Mouse (Mus musculus): Measurements from ENCODE around the gene Ralgapa2. TPM values are rescaled to one million over a fixed set of nuclear protein-coding genes. Genes with fewer than 3 reads are reported as not detected.
A peak's percentile ranks its signal among the peaks of the same experiment; 100 is the strongest.

Gene Ralgapa2
- polyA plus RNA-seq, 1 experiment from 2014 or later: 14.6 TPM

DNA sequence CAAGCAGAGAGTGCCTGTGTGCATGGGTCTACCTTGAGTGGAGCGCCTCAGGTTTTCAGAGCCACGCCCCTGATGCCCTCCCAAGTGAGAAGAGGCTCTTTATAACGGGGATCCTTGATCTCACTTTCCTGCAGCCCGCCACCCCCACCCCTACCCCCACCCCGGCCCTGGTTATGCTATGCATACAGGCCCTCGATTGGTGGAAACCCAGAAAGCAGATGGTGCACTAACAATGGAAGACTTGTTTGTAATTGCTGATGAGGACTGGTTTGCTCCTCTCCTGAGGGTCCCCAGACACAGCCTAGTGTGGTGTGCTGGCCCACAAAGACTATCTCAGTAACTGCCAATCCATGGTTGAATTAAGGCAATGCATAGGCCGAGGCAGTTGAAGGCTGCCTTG, 263.1 kb downstream of the Ralgapa2 start:
- no peaks in the 10 kb centered on the region for H3K27me3 ChIP-seq (ENCODE audit: control insufficient read depth, insufficient read depth, low read length)
- no peak overlapping the region for H3K4me3 ChIP-seq (replicated peaks; ENCODE audit: low read depth, low read length)
- H3K4me2 ChIP-seq (ENCODE audit: low read length): no peak overlapping the region
- H3K27ac ChIP-seq (replicated peaks; ENCODE audit: low read depth, low read length): no peak overlapping the region
- WGBS: 49% methylated on average over 7 of the region's 7 CpGs
- H3K9me3 ChIP-seq (ENCODE audit: control insufficient read depth, low read length): no peaks in the 10 kb centered on the region
- ATAC-seq (ENCODE audit: low FRiP score, low TSS enrichment) (peak; percentile 77; the same call in 1 of the 2 replicates), DNase-seq (no peak)
- H3K4me1 ChIP-seq (ENCODE audit: control insufficient read depth, insufficient read depth, low read length): peaks cover 18% of the 10 kb centered on the region; the same call in 1 of the 2 replicates
- no peak overlapping the region for H3K9ac ChIP-seq (replicated peaks; ENCODE audit: low read length)
- peaks cover 5% of the 10 kb centered on the region for H3K36me3 ChIP-seq (ENCODE audit: control insufficient read depth, insufficient read depth, low read length)

DNA sequence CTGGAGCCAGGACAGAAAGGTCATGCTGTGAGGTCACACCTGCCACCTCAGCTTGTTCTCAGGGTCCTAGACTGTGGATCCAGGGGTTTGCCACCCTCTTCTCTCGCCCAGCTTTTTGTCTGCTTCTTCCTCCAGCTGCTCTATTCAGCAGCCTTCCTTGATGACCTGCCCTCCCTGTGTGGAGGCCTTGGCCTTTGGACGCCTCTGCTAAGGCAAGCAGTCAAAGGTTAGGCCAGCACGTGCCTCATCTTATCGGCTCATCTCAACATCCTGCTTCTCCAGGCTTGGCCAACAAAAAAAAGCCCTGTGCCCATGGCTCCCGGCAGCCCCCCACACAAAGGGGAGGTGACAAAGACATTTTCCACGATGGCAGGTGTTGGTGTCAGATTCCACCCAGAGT, 264.6 kb downstream of the Ralgapa2 start:
- H3K36me3 ChIP-seq (ENCODE audit: control insufficient read depth, insufficient read depth, low read length): peaks cover 5% of the 10 kb centered on the region
- ATAC-seq (ENCODE audit: low FRiP score, low TSS enrichment): no peak
- no peak overlapping the region for H3K27ac ChIP-seq (replicated peaks; ENCODE audit: low read depth, low read length)
- no peaks in the 10 kb centered on the region for H3K27me3 ChIP-seq (ENCODE audit: control insufficient read depth, insufficient read depth, low read length)
- no peak overlapping the region for H3K4me2 ChIP-seq (ENCODE audit: low read length)
- 29% methylated on average over 6 of the region's 6 CpGs for WGBS
- no peak overlapping the region for H3K4me3 ChIP-seq (replicated peaks; ENCODE audit: low read depth, low read length)
- H3K9me3 ChIP-seq (ENCODE audit: control insufficient read depth, low read length): no peaks in the 10 kb centered on the region
- no peak overlapping the region for H3K9ac ChIP-seq (replicated peaks; ENCODE audit: low read length)
- H3K4me1 ChIP-seq (ENCODE audit: control insufficient read depth, insufficient read depth, low read length): peaks cover 18% of the 10 kb centered on the region; the same call in 1 of the 2 replicates
- no peak for DNase-seq

DNA sequence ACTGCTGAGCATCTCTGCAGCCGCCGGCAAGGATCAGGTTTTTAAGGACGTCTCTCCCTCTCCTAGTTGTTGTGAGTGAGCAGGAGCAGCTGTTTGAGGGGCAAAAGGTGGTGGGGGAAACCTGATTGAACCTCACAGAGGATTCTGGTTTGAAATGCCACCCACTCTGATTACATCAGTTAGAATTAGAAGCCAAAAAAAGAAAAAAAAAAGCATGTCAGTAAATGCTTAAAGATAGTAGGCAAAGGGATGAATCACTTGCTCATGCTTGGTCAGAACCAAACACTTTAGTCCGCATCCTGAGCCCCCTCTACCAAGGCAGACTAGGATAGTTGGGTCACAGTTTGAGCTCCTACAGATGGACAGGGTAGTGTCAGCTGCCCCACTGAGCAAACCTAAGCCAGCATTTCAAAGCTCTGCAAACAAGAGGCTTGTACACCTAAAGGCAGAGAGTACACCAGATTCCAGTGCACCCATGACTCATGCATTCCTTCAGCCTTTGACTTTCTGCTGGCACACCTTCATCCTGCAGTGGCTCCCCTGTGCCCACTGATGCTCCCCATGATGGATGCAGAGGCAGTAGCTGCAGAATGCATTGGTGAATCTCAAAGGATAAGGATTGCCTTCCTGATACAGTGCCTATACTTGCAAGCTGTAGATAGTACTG, 265.6 kb downstream of the Ralgapa2 start:
- H3K4me2 ChIP-seq (ENCODE audit: low read length): no peak overlapping the region
- no peaks in the 10 kb centered on the region for H3K27me3 ChIP-seq (ENCODE audit: control insufficient read depth, insufficient read depth, low read length)
- peaks cover 5% of the 10 kb centered on the region for H3K36me3 ChIP-seq (ENCODE audit: control insufficient read depth, insufficient read depth, low read length)
- DNase-seq: no peak
- no peaks in the 10 kb centered on the region for H3K9me3 ChIP-seq (ENCODE audit: control insufficient read depth, low read length)
- H3K4me3 ChIP-seq (replicated peaks; ENCODE audit: low read depth, low read length): no peak overlapping the region
- peaks cover 18% of the 10 kb centered on the region; the same call in 1 of the 2 replicates for H3K4me1 ChIP-seq (ENCODE audit: control insufficient read depth, insufficient read depth, low read length)
- H3K27ac ChIP-seq (replicated peaks; ENCODE audit: low read depth, low read length): no peak overlapping the region
- no peak for ATAC-seq (ENCODE audit: low FRiP score, low TSS enrichment)
- H3K9ac ChIP-seq (replicated peaks; ENCODE audit: low read length): no peak overlapping the region
- 83% methylated on average over 4 of the region's 4 CpGs for WGBS

DNA sequence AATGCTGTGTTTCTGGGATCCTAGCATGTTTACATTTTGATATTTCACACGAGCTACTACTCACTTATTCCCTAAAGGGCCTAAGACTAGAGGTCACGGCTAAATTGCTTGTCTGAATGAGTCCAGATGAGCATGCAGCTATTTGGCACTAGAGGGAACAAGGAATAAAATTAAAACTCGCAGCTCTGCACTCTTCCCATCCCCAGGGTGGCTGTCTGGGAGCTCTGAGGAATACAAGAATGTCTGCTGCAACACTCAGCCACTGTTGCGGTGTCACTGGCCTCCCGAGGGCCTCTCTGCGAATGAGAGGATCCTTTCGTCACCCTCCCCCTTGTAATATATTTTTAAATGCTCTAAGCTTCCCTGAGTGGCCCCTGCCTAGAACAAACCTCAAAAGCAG, 266.7 kb downstream of the Ralgapa2 start:
- H3K9ac ChIP-seq (replicated peaks; ENCODE audit: low read length): no peak overlapping the region
- H3K4me1 ChIP-seq (ENCODE audit: control insufficient read depth, insufficient read depth, low read length): peaks cover 18% of the 10 kb centered on the region; the same call in 1 of the 2 replicates
- no peak for ATAC-seq (ENCODE audit: low FRiP score, low TSS enrichment)
- H3K27me3 ChIP-seq (ENCODE audit: control insufficient read depth, insufficient read depth, low read length): no peaks in the 10 kb centered on the region
- no peak overlapping the region for H3K4me3 ChIP-seq (replicated peaks; ENCODE audit: low read depth, low read length)
- 50% methylated on average over 7 of the region's 7 CpGs for WGBS
- DNase-seq: peak; percentile 9
- no peak overlapping the region for H3K27ac ChIP-seq (replicated peaks; ENCODE audit: low read depth, low read length)
- no peak overlapping the region for H3K4me2 ChIP-seq (ENCODE audit: low read length)
- H3K9me3 ChIP-seq (ENCODE audit: control insufficient read depth, low read length): no peaks in the 10 kb centered on the region
- H3K36me3 ChIP-seq (ENCODE audit: control insufficient read depth, insufficient read depth, low read length): peaks cover 5% of the 10 kb centered on the region

DNA sequence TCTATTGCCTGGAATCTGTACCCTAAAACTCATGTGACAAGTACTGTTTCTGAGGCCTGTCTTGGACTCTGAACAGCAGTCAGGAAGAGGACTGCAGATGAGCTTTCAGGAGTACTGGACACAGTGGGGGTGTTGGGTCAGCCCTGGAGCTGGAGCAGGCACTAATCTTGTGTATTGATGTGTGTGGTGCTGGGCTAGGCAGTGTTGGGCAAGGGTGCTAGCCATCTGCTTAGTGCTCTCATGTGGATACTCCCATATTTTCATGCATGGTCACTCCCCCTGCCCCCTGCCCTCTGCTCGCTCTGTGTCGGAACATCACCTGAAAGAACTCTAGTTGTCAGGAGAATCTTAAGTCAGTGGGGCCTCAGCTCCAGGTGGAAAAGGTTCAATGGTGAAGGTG, 268.1 kb downstream of the Ralgapa2 start:
- WGBS: 94% methylated on average over 2 of the region's 2 CpGs
- H3K9me3 ChIP-seq (ENCODE audit: control insufficient read depth, low read length): no peaks in the 10 kb centered on the region

DNA sequence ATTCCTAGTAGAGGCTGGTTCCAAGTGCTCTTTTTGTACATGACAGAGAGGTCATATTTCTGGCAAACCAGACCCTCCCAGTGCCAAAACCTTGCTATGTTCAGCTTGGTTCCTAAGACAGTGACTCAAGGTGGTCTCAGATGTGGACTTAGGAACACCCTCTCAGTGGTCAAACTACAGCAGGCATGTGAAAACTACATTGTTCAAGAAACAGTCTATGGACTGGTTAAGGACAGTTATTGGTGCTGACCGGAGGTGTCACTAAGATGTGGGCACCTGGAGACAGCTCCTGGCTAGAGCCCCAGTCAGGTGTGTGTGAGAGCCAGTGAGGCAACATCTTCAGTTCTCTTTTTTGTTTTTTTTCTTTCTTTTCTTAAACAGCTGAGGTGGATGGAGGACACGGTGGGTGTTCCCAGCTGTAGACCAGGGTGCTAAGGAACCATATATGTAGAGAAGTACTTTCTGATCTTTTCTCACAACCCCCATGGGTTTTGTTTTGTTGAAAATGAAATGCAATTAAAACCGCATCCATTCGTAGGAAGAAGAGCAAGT, 272.9 kb downstream of the Ralgapa2 start:
- Histone ChIP-seq H3K27me3 (ENCODE audit: control insufficient read depth, insufficient read depth, low read length) (no peaks in the 10 kb centered on the region), H3K9me3 (ENCODE audit: control insufficient read depth, low read length) (no peaks in the 10 kb centered on the region), H3K4me1 (ENCODE audit: control insufficient read depth, insufficient read depth, low read length) (no peaks in the 10 kb centered on the region; the same call in 1 of the 2 replicates), H3K9ac (replicated peaks; ENCODE audit: low read length) (no peak overlapping the region), H3K4me2 (ENCODE audit: low read length) (no peak overlapping the region), H3K36me3 (ENCODE audit: control insufficient read depth, insufficient read depth, low read length) (peaks cover under 1% of the 10 kb centered on the region), H3K27ac (replicated peaks; ENCODE audit: low read depth, low read length) (no peak overlapping the region), H3K4me3 (replicated peaks; ENCODE audit: low read depth, low read length) (no peak overlapping the region)
- WGBS: 95% methylated on average over 4 of the region's 4 CpGs
- DNase-seq (no peak), ATAC-seq (ENCODE audit: low FRiP score, low TSS enrichment) (no peak)

More for the DNA sequence above, 268.1 kb downstream of the Ralgapa2 start:
- Histone ChIP-seq H3K4me3 (replicated peaks; ENCODE audit: low read depth, low read length) (no peak overlapping the region), H3K9ac (replicated peaks; ENCODE audit: low read length) (no peak overlapping the region), H3K27me3 (ENCODE audit: control insufficient read depth, insufficient read depth, low read length) (no peaks in the 10 kb centered on the region), H3K36me3 (ENCODE audit: control insufficient read depth, insufficient read depth, low read length) (peaks cover 5% of the 10 kb centered on the region), H3K4me1 (ENCODE audit: control insufficient read depth, insufficient read depth, low read length) (peaks cover 7% of the 10 kb centered on the region; the same call in 1 of the 2 replicates), H3K4me2 (ENCODE audit: low read length) (no peak overlapping the region), H3K27ac (replicated peaks; ENCODE audit: low read depth, low read length) (no peak overlapping the region)
- no peak for DNase-seq
- no peak for ATAC-seq (ENCODE audit: low FRiP score, low TSS enrichment)

DNA sequence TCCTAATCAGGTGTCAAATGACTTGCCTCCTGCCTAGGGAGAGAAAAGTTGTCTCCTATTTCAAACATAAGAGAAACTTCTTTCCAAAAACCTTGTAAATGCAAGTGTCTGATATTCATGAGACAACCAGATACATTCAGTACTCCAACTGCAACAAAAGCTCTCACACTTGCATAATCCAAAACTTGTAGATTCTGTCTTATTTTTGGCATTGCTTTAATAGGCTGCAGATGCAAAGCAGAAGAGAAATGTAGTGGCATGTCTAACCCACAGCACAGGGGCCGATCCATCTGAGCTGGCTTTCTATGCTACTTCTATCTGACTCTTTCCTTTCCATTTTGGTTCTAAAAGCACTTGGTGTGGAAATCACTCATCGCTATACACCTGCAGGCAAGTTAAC, 280.7 kb downstream of the Ralgapa2 start:
- ATAC-seq (ENCODE audit: low FRiP score, low TSS enrichment): no peak
- H3K4me3 ChIP-seq (replicated peaks; ENCODE audit: low read depth, low read length): no peak overlapping the region
- DNase-seq: no peak
- H3K9me3 ChIP-seq (ENCODE audit: control insufficient read depth, low read length): no peaks in the 10 kb centered on the region
- no peak overlapping the region for H3K27ac ChIP-seq (replicated peaks; ENCODE audit: low read depth, low read length)
- no peaks in the 10 kb centered on the region for H3K36me3 ChIP-seq (ENCODE audit: control insufficient read depth, insufficient read depth, low read length)
- 94% methylated on average over 2 of the region's 2 CpGs for WGBS
- no peak overlapping the region for H3K9ac ChIP-seq (replicated peaks; ENCODE audit: low read length)
- H3K4me2 ChIP-seq (ENCODE audit: low read length): no peak overlapping the region
- H3K4me1 ChIP-seq (ENCODE audit: control insufficient read depth, insufficient read depth, low read length): peaks cover 7% of the 10 kb centered on the region; the same call in 1 of the 2 replicates
- peaks cover 11% of the 10 kb centered on the region for H3K27me3 ChIP-seq (ENCODE audit: control insufficient read depth, insufficient read depth, low read length)

DNA sequence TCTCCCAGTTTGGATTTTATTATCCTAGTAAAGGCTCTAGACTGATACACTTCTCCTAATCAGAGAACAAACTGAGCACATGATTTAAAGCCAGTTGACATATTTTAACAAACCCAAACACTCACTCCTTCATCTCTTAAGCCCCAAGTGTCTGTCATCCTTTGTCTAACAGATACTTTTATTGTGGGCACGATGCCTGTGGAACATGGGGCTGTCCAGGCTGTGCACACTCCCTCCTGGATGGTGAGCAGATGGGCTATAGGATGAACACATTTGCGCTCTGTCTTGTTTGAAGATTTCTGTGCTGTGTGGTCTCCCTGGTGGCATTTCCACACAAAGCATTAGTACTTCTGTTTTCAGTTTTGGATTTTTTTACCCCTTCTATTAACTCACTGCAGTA, 283.7 kb downstream of the Ralgapa2 start:
- peaks cover 23% of the 10 kb centered on the region for H3K4me1 ChIP-seq (ENCODE audit: control insufficient read depth, insufficient read depth, low read length)
- 55% methylated on average over 2 of the region's 2 CpGs for WGBS
- H3K27me3 ChIP-seq (ENCODE audit: control insufficient read depth, insufficient read depth, low read length): peaks cover 13% of the 10 kb centered on the region
- H3K4me3 ChIP-seq (replicated peaks; ENCODE audit: low read depth, low read length): no peak overlapping the region
- no peak overlapping the region for H3K9ac ChIP-seq (replicated peaks; ENCODE audit: low read length)
- ATAC-seq (ENCODE audit: low FRiP score, low TSS enrichment) (no peak), DNase-seq (no peak)
- no peaks in the 10 kb centered on the region for H3K36me3 ChIP-seq (ENCODE audit: control insufficient read depth, insufficient read depth, low read length)
- H3K27ac ChIP-seq (replicated peaks; ENCODE audit: low read depth, low read length): no peak overlapping the region
- no peaks in the 10 kb centered on the region for H3K9me3 ChIP-seq (ENCODE audit: control insufficient read depth, low read length)
- no peak overlapping the region for H3K4me2 ChIP-seq (ENCODE audit: low read length)

DNA sequence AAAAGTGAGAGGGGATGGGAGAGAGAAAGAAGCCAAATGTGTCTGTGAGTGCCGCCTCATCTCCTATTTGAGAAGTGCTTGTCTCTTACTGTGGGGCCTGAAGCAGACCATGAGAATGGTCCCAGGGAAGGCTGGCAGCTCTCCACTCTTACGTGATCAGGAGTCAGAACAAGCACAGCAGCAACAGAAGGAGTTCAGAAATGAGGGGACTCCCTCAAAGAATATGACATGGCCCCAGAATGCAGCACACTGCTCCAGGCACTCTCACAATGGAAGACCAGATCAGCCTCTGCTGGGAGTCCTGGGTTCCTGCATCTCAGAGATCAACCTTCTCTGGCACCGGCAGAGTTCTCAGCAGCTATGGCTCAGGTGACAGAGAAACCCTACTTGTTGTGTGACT, 284.5 kb downstream of the Ralgapa2 start:
- no peak overlapping the region for H3K27ac ChIP-seq (replicated peaks; ENCODE audit: low read depth, low read length)
- no peaks in the 10 kb centered on the region for H3K9me3 ChIP-seq (ENCODE audit: control insufficient read depth, low read length)
- H3K27me3 ChIP-seq (ENCODE audit: control insufficient read depth, insufficient read depth, low read length): peaks cover 14% of the 10 kb centered on the region
- H3K9ac ChIP-seq (replicated peaks; ENCODE audit: low read length): no peak overlapping the region
- 59% methylated on average over 3 of the region's 3 CpGs for WGBS
- H3K4me1 ChIP-seq (ENCODE audit: control insufficient read depth, insufficient read depth, low read length): peaks cover 24% of the 10 kb centered on the region
- no peaks in the 10 kb centered on the region for H3K36me3 ChIP-seq (ENCODE audit: control insufficient read depth, insufficient read depth, low read length)
- H3K4me2 ChIP-seq (ENCODE audit: low read length): no peak overlapping the region
- ATAC-seq (ENCODE audit: low FRiP score, low TSS enrichment) (no peak), DNase-seq (peak; percentile 23)
- no peak overlapping the region for H3K4me3 ChIP-seq (replicated peaks; ENCODE audit: low read depth, low read length)

All from midbrain, embryonic 14.5 days (tissue).